8 mouse cellular contexts compared by ENCODE assay signal in genomic region chr14:48990471-48991143, GRCm38 (mm10).
DNase-seq lines count a peak whose midpoint lies in the region; ATAC-seq lines count a peak whose summit lies in the region.

No protein-coding gene starts in this region.

- DNase-seq in brain, adult 2 months (ENCODE audit: low read depth, low spot score), result peak; percentile 93
- DNase-seq in embryonic facial prominence, embryonic 10.5 days (ENCODE audit: low spot score), result peak; percentile 82
- peak; percentile 26 to 54 for DNase-seq in gastrocnemius, postnatal 4 days (ENCODE audit: low spot score in 2 of 2)
- peak; percentile 65 for DNase-seq in intestine, embryonic 14.5 days (ENCODE audit: low spot score)
- DNase-seq in left cerebral cortex, adult 18-20 months (ENCODE audit: low spot score in 2 of 2), result peak; percentile 61 to 75
- DNase-seq in right cerebral cortex, postnatal 25 days, result peak; percentile 73
- no peak for DNase-seq in MN1 (ENCODE audit: low spot score)

- 16% methylated on average over 17 of the region's 17 CpGs for WGBS in embryonic facial prominence, embryonic 10.5 days
- WGBS in intestine, embryonic 14.5 days, result 19% methylated on average over 17 of the region's 17 CpGs

- no peaks in the 10 kb centered on the region for H3K36me3 ChIP-seq in embryonic facial prominence, embryonic 10.5 days (replicated peaks)
- H3K36me3 ChIP-seq in intestine, embryonic 14.5 days (ENCODE audit: control insufficient read depth, insufficient read depth, low read length), result no peaks in the 10 kb centered on the region

- peak overlapping the region; percentile 63; the same call in 1 of the 2 replicates for H3K27ac ChIP-seq in embryonic facial prominence, embryonic 10.5 days (replicated peaks)
- no peak overlapping the region for H3K27ac ChIP-seq in intestine, embryonic 14.5 days (ENCODE audit: low read depth)

- H3K4me2 ChIP-seq in intestine, embryonic 14.5 days (ENCODE audit: low read length), result peak overlapping the region; percentile 42

- H3K27me3 ChIP-seq in embryonic facial prominence, embryonic 10.5 days (replicated peaks; ENCODE audit: low read depth, poor library complexity, severe bottlenecking), result peaks cover 4% of the 10 kb centered on the region
- H3K27me3 ChIP-seq in intestine, embryonic 14.5 days (replicated peaks; ENCODE audit: control insufficient read depth, insufficient read depth, low read length), result 0 out of 2 replicates have a peak, but pooled peaks cover 4% of the 10 kb centered on the region

- ATAC-seq in intestine, embryonic 14.5 days (replicated peaks; ENCODE audit: low FRiP score, low TSS enrichment, low read depth), result no peak; the same call in 1 of the 2 replicates
- ATAC-seq in megakaryocyte progenitor cell, adult 5-6 weeks (replicated peaks; ENCODE audit: poor library complexity), result peak; percentile 57

- H3K9ac ChIP-seq in intestine, embryonic 14.5 days (ENCODE audit: low read length), result no peak overlapping the region

- no peaks in the 10 kb centered on the region for H3K9me3 ChIP-seq in embryonic facial prominence, embryonic 10.5 days
- no peaks in the 10 kb centered on the region for H3K9me3 ChIP-seq in intestine, embryonic 14.5 days (ENCODE audit: control insufficient read depth, low read length)

- peaks cover 16% of the 10 kb centered on the region; the same call in 1 of the 2 replicates for H3K4me1 ChIP-seq in embryonic facial prominence, embryonic 10.5 days
- H3K4me1 ChIP-seq in intestine, embryonic 14.5 days (replicated peaks; ENCODE audit: control insufficient read depth, insufficient read depth, low read length), result 0 out of 2 replicates have a peak, but pooled peaks cover 7% of the 10 kb centered on the region

- peak overlapping the region; percentile 44 for H3K4me3 ChIP-seq in embryonic facial prominence, embryonic 10.5 days
- H3K4me3 ChIP-seq in intestine, embryonic 14.5 days (ENCODE audit: low read depth, low read length), result peak overlapping the region; percentile 3; the same call in 1 of the 2 replicates
